Mouse (Mus musculus): Measurements from ENCODE around the gene C2cd5. TPM values are rescaled to one million over a fixed set of nuclear protein-coding genes. Genes with fewer than 3 reads are reported as not detected.
A peak's percentile ranks its signal among the peaks of the same experiment; 100 is the strongest.
"Not testable (repeated sequence)": the region's sequence is repeated elsewhere in the genome, so short reads cannot be mapped to it uniquely, and the experiment has no call there.

C2cd5 gene
- polyA plus RNA-seq, 1 experiment, result 57.2 TPM

DNA sequence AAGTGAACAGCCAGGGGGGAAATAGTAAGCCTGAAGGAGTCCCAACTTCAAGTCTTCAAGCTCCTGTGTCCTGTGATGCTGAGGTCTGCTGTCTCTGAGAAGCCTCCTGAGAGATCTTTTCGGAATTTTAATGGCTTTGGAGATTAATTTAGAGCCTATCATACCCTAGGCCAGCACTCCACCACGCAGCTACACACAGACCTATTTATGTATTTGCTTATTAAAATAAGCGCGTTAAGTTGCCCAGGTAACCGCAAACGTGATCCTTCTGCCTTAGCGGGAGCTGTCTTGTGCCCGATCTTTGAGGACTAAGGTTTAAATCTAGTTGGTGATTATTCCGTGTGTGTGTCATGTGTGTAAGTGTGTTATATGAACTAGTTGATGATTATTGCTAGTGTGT is 43.4 kb upstream of the C2cd5 start:
- Histone ChIP-seq H3K4me1 (ENCODE audit: control insufficient read depth, insufficient read depth, low read length) (peaks cover 4% of the 10 kb centered on the region), H3K9ac (ENCODE audit: low read depth, poor library complexity, severe bottlenecking) (peak overlapping the region; percentile 53), H3K9me3 (replicated peaks; ENCODE audit: control insufficient read depth, insufficient read depth, low read length, poor library complexity, severe bottlenecking) (no peaks in the 10 kb centered on the region), H3K4me3 (ENCODE audit: low read depth, low read length) (no peak overlapping the region), H3K27me3 (ENCODE audit: control insufficient read depth, insufficient read depth, low read length, poor library complexity, severe bottlenecking) (no peaks in the 10 kb centered on the region), H3K36me3 (ENCODE audit: control insufficient read depth, insufficient read depth, low read length, poor library complexity, severe bottlenecking) (no peaks in the 10 kb centered on the region), H3K27ac (ENCODE audit: insufficient read depth, low read length) (peak overlapping the region; percentile 98)
- TF ChIP-seq CTCF (IDR thresholded peaks at IDR 0.05; ENCODE audit: low read depth, low read length), result no peak
- TF ChIP-seq POLR2A (IDR thresholded peaks at IDR 0.05; ENCODE audit: insufficient read depth, low read length), result no peak
- no peak for TF ChIP-seq EP300 (IDR thresholded peaks at IDR 0.05; ENCODE audit: insufficient read depth, low read depth, low read length)

- H3K4me1 ChIP-seq (ENCODE audit: control insufficient read depth, insufficient read depth, low read length), result peaks cover 4% of the 10 kb centered on the region
- TF ChIP-seq CTCF (IDR thresholded peaks at IDR 0.05; ENCODE audit: low read depth, low read length), result no peak
- TF ChIP-seq POLR2A (IDR thresholded peaks at IDR 0.05; ENCODE audit: insufficient read depth, low read length), result no peak
- TF ChIP-seq EP300 (IDR thresholded peaks at IDR 0.05; ENCODE audit: insufficient read depth, low read depth, low read length), result no peak
Observed at GRCm38 (mm10) chr6:143142861-143143260, 42.9 kb upstream of the C2cd5 start.

DNA sequence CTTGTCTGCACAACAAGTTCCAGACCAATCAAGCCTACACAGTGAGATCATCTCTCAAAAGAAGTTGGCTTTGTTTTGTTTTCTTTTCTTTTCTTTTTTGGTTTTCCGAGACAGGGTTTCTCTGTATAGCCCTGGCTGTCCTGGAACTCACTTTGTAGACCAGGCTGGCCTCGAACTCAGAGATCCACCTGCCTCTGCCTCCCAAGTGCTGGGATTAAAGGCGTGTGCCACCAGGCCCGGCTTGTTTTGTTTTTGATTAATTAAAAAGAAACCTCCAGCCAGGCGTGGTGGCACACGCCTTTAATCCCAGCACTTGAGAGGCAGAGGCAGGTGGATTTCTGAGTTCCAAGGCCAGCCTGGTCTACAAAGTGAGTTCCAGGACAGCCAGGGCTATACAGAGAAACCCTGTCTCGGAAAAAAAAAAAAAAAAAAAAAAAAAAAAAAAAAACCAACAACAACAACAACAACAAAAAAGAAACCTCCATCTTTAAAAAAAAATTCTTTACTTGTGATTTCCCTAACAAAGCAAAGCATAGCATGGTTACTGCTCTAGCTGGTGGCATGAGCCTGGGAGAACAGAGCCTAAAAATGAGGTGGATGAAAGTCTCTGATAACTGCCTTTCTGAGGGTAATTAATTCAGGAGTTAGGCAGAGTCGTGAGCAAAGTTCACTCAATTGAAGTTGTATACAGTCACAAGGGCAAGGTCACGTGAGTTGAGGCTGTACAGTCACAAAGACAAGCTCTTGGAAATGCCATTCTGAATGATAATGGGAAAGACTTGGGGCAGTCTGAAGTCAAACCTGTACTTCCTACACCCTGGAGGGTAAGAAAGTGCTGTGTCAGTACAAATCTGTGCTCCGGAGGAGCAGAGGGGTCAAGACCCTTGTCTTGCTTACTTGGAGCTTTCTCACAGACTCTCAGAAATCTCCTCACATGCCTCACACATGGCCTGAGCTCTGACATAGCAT is 42.0 kb upstream of the C2cd5 start:
- H3K27me3 ChIP-seq (ENCODE audit: control insufficient read depth, insufficient read depth, low read length, poor library complexity, severe bottlenecking); H3K4me3 ChIP-seq (ENCODE audit: low read depth, low read length); H3K36me3 ChIP-seq (ENCODE audit: control insufficient read depth, insufficient read depth, low read length, poor library complexity, severe bottlenecking); H3K9me3 ChIP-seq (replicated peaks; ENCODE audit: control insufficient read depth, insufficient read depth, low read length, poor library complexity, severe bottlenecking); H3K4me1 ChIP-seq (ENCODE audit: control insufficient read depth, insufficient read depth, low read length): not testable (repeated sequence)
- peak overlapping the region; percentile 98 for H3K27ac ChIP-seq (ENCODE audit: insufficient read depth, low read length)
- H3K9ac ChIP-seq (ENCODE audit: low read depth, poor library complexity, severe bottlenecking), result 0 out of 2 replicates have a peak overlapping the region, but pooled peaks have one; percentile 53
- TF ChIP-seq EP300 (IDR thresholded peaks at IDR 0.05; ENCODE audit: insufficient read depth, low read depth, low read length), result peak; percentile 93

More at GRCm38 (mm10) chr6:143142861-143143260, 42.9 kb upstream of the C2cd5 start:
- no peak overlapping the region for H3K4me3 ChIP-seq (ENCODE audit: low read depth, low read length)
- H3K36me3 ChIP-seq (ENCODE audit: control insufficient read depth, insufficient read depth, low read length, poor library complexity, severe bottlenecking), result no peaks in the 10 kb centered on the region
- peak overlapping the region; percentile 98 for H3K27ac ChIP-seq (ENCODE audit: insufficient read depth, low read length)
- H3K9ac ChIP-seq (ENCODE audit: low read depth, poor library complexity, severe bottlenecking), result peak overlapping the region; percentile 53
- H3K9me3 ChIP-seq (replicated peaks; ENCODE audit: control insufficient read depth, insufficient read depth, low read length, poor library complexity, severe bottlenecking), result no peaks in the 10 kb centered on the region
- H3K27me3 ChIP-seq (ENCODE audit: control insufficient read depth, insufficient read depth, low read length, poor library complexity, severe bottlenecking), result no peaks in the 10 kb centered on the region

DNA sequence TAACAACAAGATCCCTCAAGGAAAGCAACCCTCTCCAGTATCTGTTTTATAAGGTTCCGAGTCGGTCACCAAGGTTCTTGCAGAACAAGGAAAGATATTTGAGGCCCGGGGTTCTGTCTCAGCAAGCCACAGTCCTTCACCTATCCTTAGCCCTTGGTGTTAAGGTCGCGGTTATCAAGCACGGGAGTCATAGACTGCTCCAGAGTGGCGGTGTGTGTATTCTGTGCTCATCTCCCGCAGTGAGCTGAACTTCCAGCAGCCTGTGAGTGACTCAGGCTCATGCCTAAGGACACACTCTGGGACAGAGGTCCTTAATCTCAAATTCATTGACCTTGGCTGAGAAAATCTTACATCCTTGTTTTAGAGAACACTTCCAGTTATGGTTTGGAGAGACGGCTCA is 40.9 kb upstream of the C2cd5 start:
- H3K27ac ChIP-seq (ENCODE audit: insufficient read depth, low read length), result peak overlapping the region; percentile 98
- peaks cover 4% of the 10 kb centered on the region for H3K4me1 ChIP-seq (ENCODE audit: control insufficient read depth, insufficient read depth, low read length)
- H3K36me3 ChIP-seq (ENCODE audit: control insufficient read depth, insufficient read depth, low read length, poor library complexity, severe bottlenecking), result no peaks in the 10 kb centered on the region
- H3K27me3 ChIP-seq (ENCODE audit: control insufficient read depth, insufficient read depth, low read length, poor library complexity, severe bottlenecking), result no peaks in the 10 kb centered on the region
- H3K4me3 ChIP-seq (ENCODE audit: low read depth, low read length), result no peak overlapping the region
- no peaks in the 10 kb centered on the region for H3K9me3 ChIP-seq (replicated peaks; ENCODE audit: control insufficient read depth, insufficient read depth, low read length, poor library complexity, severe bottlenecking)
- TF ChIP-seq CTCF (IDR thresholded peaks at IDR 0.05; ENCODE audit: low read depth, low read length) (no peak), EP300 (IDR thresholded peaks at IDR 0.05; ENCODE audit: insufficient read depth, low read depth, low read length) (peak; percentile 98), POLR2A (IDR thresholded peaks at IDR 0.05; ENCODE audit: insufficient read depth, low read length) (no peak)
- peak overlapping the region; percentile 40 for H3K9ac ChIP-seq (ENCODE audit: low read depth, poor library complexity, severe bottlenecking)

GRCm38 (mm10) chr6:143139417-143139816 is 39.5 kb upstream of the C2cd5 start:
- Histone ChIP-seq H3K9ac (ENCODE audit: low read depth, poor library complexity, severe bottlenecking) (no peak overlapping the region), H3K36me3 (ENCODE audit: control insufficient read depth, insufficient read depth, low read length, poor library complexity, severe bottlenecking) (no peaks in the 10 kb centered on the region), H3K27me3 (ENCODE audit: control insufficient read depth, insufficient read depth, low read length, poor library complexity, severe bottlenecking) (no peaks in the 10 kb centered on the region), H3K9me3 (replicated peaks; ENCODE audit: control insufficient read depth, insufficient read depth, low read length, poor library complexity, severe bottlenecking) (no peaks in the 10 kb centered on the region), H3K4me3 (ENCODE audit: low read depth, low read length) (no peak overlapping the region), H3K27ac (ENCODE audit: insufficient read depth, low read length) (no peak overlapping the region), H3K4me1 (ENCODE audit: control insufficient read depth, insufficient read depth, low read length) (peaks cover 4% of the 10 kb centered on the region)
- TF ChIP-seq CTCF (IDR thresholded peaks at IDR 0.05; ENCODE audit: low read depth, low read length), result no peak
- no peak for TF ChIP-seq EP300 (IDR thresholded peaks at IDR 0.05; ENCODE audit: insufficient read depth, low read depth, low read length)
- TF ChIP-seq POLR2A (IDR thresholded peaks at IDR 0.05; ENCODE audit: insufficient read depth, low read length), result no peak

GRCm38 (mm10) chr6:143137341-143137740 is 37.4 kb upstream of the C2cd5 start:
- H3K4me3 ChIP-seq (ENCODE audit: low read depth, low read length), result no peak overlapping the region
- H3K4me1 ChIP-seq (ENCODE audit: control insufficient read depth, insufficient read depth, low read length), result peaks cover 3% of the 10 kb centered on the region
- no peaks in the 10 kb centered on the region for H3K36me3 ChIP-seq (ENCODE audit: control insufficient read depth, insufficient read depth, low read length, poor library complexity, severe bottlenecking)
- H3K27ac ChIP-seq (ENCODE audit: insufficient read depth, low read length), result no peak overlapping the region
- no peaks in the 10 kb centered on the region for H3K9me3 ChIP-seq (replicated peaks; ENCODE audit: control insufficient read depth, insufficient read depth, low read length, poor library complexity, severe bottlenecking)
- TF ChIP-seq EP300 (IDR thresholded peaks at IDR 0.05; ENCODE audit: insufficient read depth, low read depth, low read length) (no peak), CTCF (IDR thresholded peaks at IDR 0.05; ENCODE audit: low read depth, low read length) (no peak), POLR2A (IDR thresholded peaks at IDR 0.05; ENCODE audit: insufficient read depth, low read length) (no peak)
- H3K27me3 ChIP-seq (ENCODE audit: control insufficient read depth, insufficient read depth, low read length, poor library complexity, severe bottlenecking), result no peaks in the 10 kb centered on the region
- H3K9ac ChIP-seq (ENCODE audit: low read depth, poor library complexity, severe bottlenecking), result no peak overlapping the region

All from ES-Bruce4 (cell line).